Mouse (Mus musculus): ENCODE measurements around the gene Pax7. TPM values are rescaled to one million over a fixed set of nuclear protein-coding genes. Genes with fewer than 3 reads are reported as not detected.

The Pax7 gene
- total and polyA plus RNA-seq, 3 experiments: not detected

DNA sequence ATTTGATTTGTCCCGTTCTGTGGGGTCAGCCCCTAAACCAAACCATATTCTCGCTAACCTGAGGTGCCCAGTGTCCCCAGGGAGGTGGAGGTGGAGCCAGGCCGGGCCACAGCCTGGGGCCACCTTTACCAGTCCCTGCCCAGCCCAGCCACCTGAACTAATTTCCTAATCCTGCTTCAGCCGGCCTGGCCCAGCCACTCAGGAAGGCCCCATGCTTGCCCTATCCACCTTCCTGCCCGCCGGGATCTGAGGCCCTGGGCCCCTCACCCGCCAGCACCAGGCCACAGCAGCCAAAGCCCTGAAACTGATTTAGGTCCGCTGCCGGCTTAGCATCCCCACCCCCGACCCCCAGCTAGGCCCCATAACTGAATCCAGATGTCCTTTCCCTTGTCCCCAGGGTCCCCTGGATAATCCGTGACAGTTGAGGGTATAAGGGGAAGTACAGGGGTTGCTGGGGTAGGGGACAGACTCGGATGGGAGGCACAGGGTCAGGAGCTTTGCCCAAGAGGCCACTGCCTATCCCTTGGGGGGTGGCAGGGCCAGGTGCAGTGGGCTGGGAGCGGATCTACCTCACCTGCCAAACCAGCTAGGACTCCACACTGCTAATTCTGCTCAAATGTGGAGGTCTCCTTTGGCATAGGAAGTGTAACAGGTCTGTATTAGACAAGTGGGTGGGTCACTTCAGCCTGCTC lies 117.9 kb downstream of the Pax7 start:
- Histone ChIP-seq H3K9me3 (replicated peaks; ENCODE audit: insufficient read depth, low read length) (no peaks in the 10 kb centered on the region), H3K27me3 (ENCODE audit: control insufficient read depth in 1 of 2, insufficient read depth in 2 of 2, low read length in 2 of 2) (no peaks in the 10 kb centered on the region)

DNA sequence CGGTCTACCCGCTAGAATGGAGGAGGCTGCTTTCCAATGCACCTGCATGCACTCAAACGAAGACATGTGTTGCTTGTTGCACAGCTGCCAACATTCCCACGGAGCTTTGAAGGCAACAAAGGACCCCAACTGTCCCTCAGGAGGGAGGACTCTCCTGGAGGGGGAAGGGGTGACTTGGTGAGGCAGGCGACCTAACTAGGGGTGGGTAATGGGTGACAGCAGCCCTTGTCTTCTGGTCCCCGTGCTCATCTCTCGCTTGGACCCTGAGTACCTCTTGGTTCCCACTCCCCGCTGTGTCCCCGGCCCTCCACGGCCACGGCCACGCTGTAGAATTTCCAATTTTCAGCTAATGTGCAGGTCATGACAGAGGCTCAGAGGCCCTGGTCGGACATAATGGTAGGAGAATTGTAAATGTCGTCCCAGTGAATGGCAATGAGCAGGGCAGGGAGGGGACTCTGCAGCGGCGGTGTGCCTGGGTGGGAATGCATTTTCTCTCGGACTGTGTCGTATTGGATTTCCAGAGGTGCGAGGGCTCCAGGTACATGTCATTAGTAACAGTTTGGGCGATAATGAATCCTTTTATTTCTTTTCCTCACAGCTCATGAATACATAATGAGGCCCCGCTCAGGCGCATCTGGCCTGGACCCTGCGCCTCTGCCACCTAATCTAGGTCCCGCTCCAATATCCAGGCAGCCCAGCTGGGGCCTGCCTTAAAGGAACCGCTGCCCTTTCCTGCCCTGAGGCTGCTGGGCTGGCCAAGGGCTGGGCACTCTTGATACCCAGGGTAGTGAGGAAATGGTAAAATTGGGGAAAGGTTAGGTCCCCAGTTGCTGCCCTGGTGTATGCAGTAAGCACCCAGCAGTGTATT lies 122.6 kb downstream of the Pax7 start:
- H3K9me3 ChIP-seq (replicated peaks; ENCODE audit: insufficient read depth, low read length): no peaks in the 10 kb centered on the region
- H3K27me3 ChIP-seq (ENCODE audit: control insufficient read depth in 1 of 2, insufficient read depth in 2 of 2, low read length in 2 of 2): no peaks in the 10 kb centered on the region; a peak in 1 of 4 replicates
- no peaks in the 10 kb centered on the region for H3K36me3 ChIP-seq (ENCODE audit: control insufficient read depth in 1 of 2, insufficient read depth in 2 of 2, low read length in 2 of 2)
- H3K4me3 ChIP-seq (ENCODE audit: control insufficient read depth in 1 of 2, insufficient read depth in 1 of 2, low read depth in 2 of 2, low read length in 2 of 2): no peak overlapping the region
- no peak for DNase-seq (ENCODE audit: low read depth, low spot score)
- H3K9ac ChIP-seq (ENCODE audit: control insufficient read depth, low read depth, low read length, poor library complexity, severe bottlenecking): no peak overlapping the region
- TF ChIP-seq USF1 (IDR thresholded peaks at IDR 0.05; ENCODE audit: low read depth, low read length) (no peak), USF2 (IDR thresholded peaks at IDR 0.05; ENCODE audit: borderline replicate concordance in 1 of 2, insufficient read depth in 1 of 2, low read depth in 1 of 2, low read length in 2 of 2) (no peak), HCFC1 (IDR thresholded peaks at IDR 0.05; ENCODE audit: low read depth, low read length) (no peak), ZKSCAN1 (IDR thresholded peaks at IDR 0.05; ENCODE audit: low read depth, low read length) (no peak), POLR2AphosphoS5 (IDR thresholded peaks at IDR 0.05; ENCODE audit: borderline replicate concordance, low read depth, low read length) (no peak), MYC (IDR thresholded peaks at IDR 0.05; ENCODE audit: low read depth, low read length) (no peak), CHD1 (IDR thresholded peaks at IDR 0.05; ENCODE audit: low read depth, low read length) (no peak), UBTF (IDR thresholded peaks at IDR 0.05; ENCODE audit: borderline replicate concordance, insufficient read depth, low read depth, low read length) (no peak), TBP (IDR thresholded peaks at IDR 0.05; ENCODE audit: low read depth, low read length) (no peak)
- no peaks in the 10 kb centered on the region for H3K4me1 ChIP-seq (ENCODE audit: control insufficient read depth in 1 of 2, insufficient read depth in 2 of 2, low read length in 2 of 2)
- H3K79me2 ChIP-seq (ENCODE audit: control insufficient read depth, insufficient read depth, low read length, poor library complexity): no peaks in the 10 kb centered on the region
- no peak overlapping the region for H3K27ac ChIP-seq (ENCODE audit: control insufficient read depth, low read depth, low read length)

More for the DNA sequence above, 117.9 kb downstream of the Pax7 start:
- Histone ChIP-seq H3K27ac (ENCODE audit: control insufficient read depth, low read depth, low read length) (no peak overlapping the region), H3K4me1 (ENCODE audit: control insufficient read depth in 1 of 2, insufficient read depth in 2 of 2, low read length in 2 of 2) (no peaks in the 10 kb centered on the region), H3K4me3 (ENCODE audit: control insufficient read depth in 1 of 2, insufficient read depth in 1 of 2, low read depth in 2 of 2, low read length in 2 of 2) (no peak overlapping the region), H3K36me3 (ENCODE audit: control insufficient read depth in 1 of 2, insufficient read depth in 2 of 2, low read length in 2 of 2) (no peaks in the 10 kb centered on the region), H3K79me2 (ENCODE audit: control insufficient read depth, insufficient read depth, low read length, poor library complexity) (no peaks in the 10 kb centered on the region), H3K9ac (ENCODE audit: control insufficient read depth, low read depth, low read length, poor library complexity, severe bottlenecking) (no peak overlapping the region)
- no peak for TF ChIP-seq E2F4 (IDR thresholded peaks at IDR 0.05; ENCODE audit: borderline replicate concordance, low read depth, low read length)
- TF ChIP-seq USF1 (IDR thresholded peaks at IDR 0.05; ENCODE audit: low read depth, low read length): no peak
- no peak for TF ChIP-seq POLR2AphosphoS2 (IDR thresholded peaks at IDR 0.05; ENCODE audit: low read length)
- TF ChIP-seq BHLHE40 (IDR thresholded peaks at IDR 0.05; ENCODE audit: borderline replicate concordance, low read depth, low read length): no peak
- TF ChIP-seq NELFE (IDR thresholded peaks at IDR 0.05; ENCODE audit: low read depth, low read length): no peak
- TF ChIP-seq POLR2A (IDR thresholded peaks at IDR 0.05; ENCODE audit: control insufficient read depth in 1 of 2, insufficient read depth in 1 of 2, low read depth in 1 of 2, low read length in 2 of 2, poor library complexity in 1 of 2): no peak
- no peak for TF ChIP-seq TBP (IDR thresholded peaks at IDR 0.05; ENCODE audit: low read depth, low read length)
- no peak for TF ChIP-seq JUND (IDR thresholded peaks at IDR 0.05; ENCODE audit: low read depth, low read length)
- no peak for TF ChIP-seq SMC3 (IDR thresholded peaks at IDR 0.05; ENCODE audit: low read depth, low read length)
- no peak for TF ChIP-seq MYC (IDR thresholded peaks at IDR 0.05; ENCODE audit: low read depth, low read length)
- no peak for TF ChIP-seq TCF12 (IDR thresholded peaks at IDR 0.05; ENCODE audit: low read depth, low read length)
- no peak for TF ChIP-seq MAFK (IDR thresholded peaks at IDR 0.05; ENCODE audit: borderline replicate concordance, low read depth, low read length)
- TF ChIP-seq MAZ (IDR thresholded peaks at IDR 0.05; ENCODE audit: low read depth, low read length): no peak
- no peak for TF ChIP-seq UBTF (IDR thresholded peaks at IDR 0.05; ENCODE audit: borderline replicate concordance, insufficient read depth, low read depth, low read length)
- TF ChIP-seq GABPA (IDR thresholded peaks at IDR 0.05; ENCODE audit: low read depth, low read length): no peak
- TF ChIP-seq USF2 (IDR thresholded peaks at IDR 0.05; ENCODE audit: borderline replicate concordance in 1 of 2, insufficient read depth in 1 of 2, low read depth in 1 of 2, low read length in 2 of 2): no peak
- no peak for TF ChIP-seq MXI1 (IDR thresholded peaks at IDR 0.05; ENCODE audit: low read depth, low read length)
- TF ChIP-seq NRF1 (IDR thresholded peaks at IDR 0.05; ENCODE audit: insufficient read depth, low read depth, low read length, poor library complexity, severe bottlenecking): no peak
- TF ChIP-seq SIN3A (IDR thresholded peaks at IDR 0.05; ENCODE audit: low read length): no peak
- TF ChIP-seq RCOR1 (IDR thresholded peaks at IDR 0.05; ENCODE audit: low read depth, low read length): no peak
- DNase-seq (ENCODE audit: low read depth, low spot score): no peak
